Mouse (Mus musculus) embryonic facial prominence, embryonic 15.5 days (tissue): ENCODE measurements at regions not wholly inside any gene's neighbourhood (a gene's known extent, or its start where the extent isn't known, plus 50 kb on each side); places are given as distances from the start of the nearest gene placed in this dataset.
A peak's percentile ranks its signal among the peaks of the same experiment; 100 is the strongest.

ENCODE experiments used
- ATAC-seq: fragments of 200-750 bp; cut with Nextera tagmentation; 2 replicates; pipeline ENCODE4 v1.8.0; 2017; ENCODE audit warnings: low read depth, moderate TSS enrichment; ENCODE audit not compliant: insufficient number of reproducible peaks, low FRiP score, low TSS enrichment
- H3K27ac ChIP-seq: fragments of 300-500 bp; sonication (generic); replicated peaks from 2 replicates; pipeline ENCODE4 v1.5.1; 2015; ENCODE audit warnings: mild to moderate bottlenecking, inconsistent platforms
- H3K27me3 ChIP-seq: fragments of 300-500 bp; sonication (generic); 2 replicates; pipeline ENCODE4 v1.6.1; 2015; ENCODE audit warnings: inconsistent platforms
- H3K36me3 ChIP-seq: fragments of 300-500 bp; sonication (generic); 2 replicates; pipeline ENCODE4 v1.6.1; 2015; ENCODE audit warnings: mild to moderate bottlenecking, inconsistent platforms
- H3K4me1 ChIP-seq: fragments of 300-500 bp; sonication (generic); 2 replicates; pipeline ENCODE4 v1.6.1; 2015; ENCODE audit warnings: inconsistent platforms
- H3K4me2 ChIP-seq: fragments of 300-500 bp; sonication (generic); replicated peaks from 2 replicates; pipeline ENCODE4 v1.6.1; 2015; ENCODE audit warnings: mild to moderate bottlenecking, inconsistent platforms
- H3K4me3 ChIP-seq: fragments of 300-500 bp; sonication (generic); replicated peaks from 2 replicates; pipeline ENCODE4 v1.5.1; 2015; ENCODE audit warnings: mild to moderate bottlenecking, inconsistent platforms
- H3K9ac ChIP-seq: fragments of 300-500 bp; sonication (generic); 2 replicates; pipeline ENCODE4 v1.6.1; 2015; ENCODE audit warnings: inconsistent platforms
- H3K9me3 ChIP-seq: fragments of 300-500 bp; sonication (generic); replicated peaks from 2 replicates; pipeline ENCODE4 v1.6.1; 2016; ENCODE audit warnings: inconsistent platforms
- WGBS: fragments of 180-500 bp; shearing (Covaris S2); methylation state at CpG from one replicate; pipeline ENCODE4 v1.1.7; 2015; 5-methylcytosine and 5-hydroxymethylcytosine counted together

DNA sequence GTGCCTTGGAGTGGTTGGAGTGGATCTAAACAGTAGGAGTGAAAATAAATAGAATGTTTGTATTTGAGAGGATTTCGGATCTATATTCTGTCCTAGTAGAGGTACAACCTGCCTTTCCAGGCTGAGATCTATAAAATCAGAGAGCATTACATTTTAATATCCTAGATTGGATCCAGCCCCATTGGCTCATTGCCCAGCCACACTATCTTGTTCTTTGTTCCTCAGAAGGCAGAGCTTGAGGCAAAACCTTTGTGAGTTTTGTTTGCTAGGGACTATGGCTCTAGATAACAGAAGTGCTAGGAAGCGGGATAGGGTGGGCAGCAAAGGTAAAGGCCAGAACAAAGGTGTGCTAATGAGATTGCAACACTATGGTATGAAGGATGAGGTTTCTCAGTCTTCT lies 78.7 kb upstream of the Cntln start:
- H3K4me1 ChIP-seq: no peaks in the 10 kb centered on the region
- ATAC-seq: no peak
- H3K36me3 ChIP-seq: no peaks in the 10 kb centered on the region
- H3K4me3 ChIP-seq: no peak overlapping the region
- no peaks in the 10 kb centered on the region for H3K9me3 ChIP-seq
- H3K4me2 ChIP-seq: no peak overlapping the region
- no peaks in the 10 kb centered on the region for H3K27me3 ChIP-seq
- WGBS: 70% methylated on average over 2 of the region's 2 CpGs
- H3K27ac ChIP-seq: no peak overlapping the region
- no peak overlapping the region for H3K9ac ChIP-seq

DNA sequence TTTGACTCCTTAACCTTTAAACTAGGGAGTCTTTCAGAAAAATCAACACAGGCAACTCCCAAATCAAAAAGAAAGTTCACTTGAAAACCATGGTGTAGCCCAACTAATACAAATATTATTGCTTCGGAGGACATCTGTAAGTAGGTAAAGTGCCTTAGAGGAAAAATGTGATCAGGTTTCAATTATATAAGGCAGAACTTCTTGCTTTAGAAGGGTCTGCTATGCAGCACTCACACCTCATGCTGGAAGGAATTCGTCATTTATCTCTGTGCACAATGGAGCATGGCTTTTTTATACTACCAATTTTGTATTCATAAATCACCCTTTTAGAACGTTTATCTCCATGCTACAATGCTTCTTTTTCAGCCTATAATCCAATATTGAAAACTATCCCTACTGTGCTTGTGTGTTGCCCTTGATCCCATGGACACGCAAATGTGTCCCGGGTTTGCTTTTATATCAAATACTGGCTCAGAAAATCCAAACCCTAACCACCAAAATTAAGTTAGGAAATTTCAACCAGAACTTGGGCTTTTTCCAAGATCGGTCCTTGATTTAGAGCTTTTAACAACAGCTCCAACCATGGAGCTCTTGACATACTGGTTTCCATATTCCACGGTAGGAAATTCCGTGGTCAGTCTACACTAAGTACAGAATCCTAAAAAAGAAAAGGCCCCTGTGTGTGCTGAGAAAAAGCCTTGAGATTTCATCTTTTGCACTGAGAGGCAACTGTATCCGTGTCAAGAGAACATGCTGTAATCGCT lies 90.8 kb upstream of the Cntln start:
- Histone ChIP-seq H3K9ac (no peak overlapping the region), H3K4me2 (no peak overlapping the region), H3K36me3 (no peaks in the 10 kb centered on the region), H3K9me3 (no peaks in the 10 kb centered on the region), H3K4me3 (no peak overlapping the region), H3K27me3 (no peaks in the 10 kb centered on the region), H3K27ac (no peak overlapping the region), H3K4me1 (no peaks in the 10 kb centered on the region)
- ATAC-seq: no peak
- 48% methylated on average over 10 of the region's 10 CpGs for WGBS

DNA sequence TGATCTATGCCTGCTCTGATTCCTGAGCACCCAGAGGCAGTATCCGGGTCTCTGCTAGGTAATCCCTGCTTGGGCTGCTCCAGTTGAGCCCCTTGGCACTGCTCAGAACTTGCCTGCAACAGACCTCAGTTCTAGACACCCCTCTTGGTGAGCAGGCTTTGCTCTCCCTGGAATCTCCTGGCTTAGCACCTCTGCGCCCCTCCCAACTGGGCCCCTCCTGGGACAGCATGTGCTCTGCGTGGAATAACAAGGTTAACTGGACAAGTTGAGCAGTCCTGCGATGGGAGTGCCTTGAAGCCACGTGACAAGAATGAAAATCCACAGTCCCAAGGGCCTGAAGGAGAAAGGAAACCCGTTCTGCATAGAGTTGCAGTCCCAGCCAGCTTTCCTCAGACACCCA lies 97.5 kb upstream of the Cntln start:
- peak overlapping the region; percentile 18; the same call in 1 of the 2 replicates for H3K27ac ChIP-seq
- H3K4me2 ChIP-seq: no peak overlapping the region
- no peak overlapping the region for H3K4me3 ChIP-seq
- H3K27me3 ChIP-seq: no peaks in the 10 kb centered on the region
- no peaks in the 10 kb centered on the region for H3K36me3 ChIP-seq
- 41% methylated on average over 6 of the region's 6 CpGs for WGBS
- H3K9me3 ChIP-seq: no peaks in the 10 kb centered on the region
- H3K4me1 ChIP-seq: peaks cover 11% of the 10 kb centered on the region
- H3K9ac ChIP-seq: no peak overlapping the region
- ATAC-seq: no peak

DNA sequence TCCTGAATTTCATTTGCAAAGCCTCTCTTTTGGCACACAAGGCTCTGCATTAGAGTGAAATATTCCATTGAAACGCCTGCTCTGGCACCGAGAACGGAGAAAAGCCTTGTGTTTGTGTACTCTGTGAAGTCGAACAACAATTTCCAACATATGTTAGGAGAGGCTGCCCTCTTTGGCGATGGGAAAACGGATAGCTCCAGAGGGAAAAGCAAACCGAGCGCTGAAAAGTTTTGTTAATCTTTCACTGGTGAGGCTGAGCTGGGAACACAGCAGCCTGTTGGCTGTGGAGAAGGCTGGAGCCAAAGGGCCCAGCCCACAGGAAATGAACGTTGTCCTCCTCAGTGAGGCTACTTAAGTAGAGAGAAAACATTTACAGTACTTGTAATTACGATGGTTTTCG lies 93.1 kb upstream of the Bnc2 start:
- Histone ChIP-seq H3K4me2 (peak overlapping the region; percentile 35), H3K27ac (peak overlapping the region; percentile 35; the same call in 1 of the 2 replicates), H3K4me3 (0 out of 2 replicates have a peak overlapping the region, but pooled peaks have one; percentile 2), H3K36me3 (no peaks in the 10 kb centered on the region), H3K4me1 (peaks cover 12% of the 10 kb centered on the region), H3K9ac (no peak overlapping the region), H3K27me3 (0 out of 2 replicates have a peak, but pooled peaks cover 8% of the 10 kb centered on the region), H3K9me3 (no peaks in the 10 kb centered on the region)
- peak; percentile 67 for ATAC-seq
- 20% methylated on average over 11 of the region's 11 CpGs for WGBS

DNA sequence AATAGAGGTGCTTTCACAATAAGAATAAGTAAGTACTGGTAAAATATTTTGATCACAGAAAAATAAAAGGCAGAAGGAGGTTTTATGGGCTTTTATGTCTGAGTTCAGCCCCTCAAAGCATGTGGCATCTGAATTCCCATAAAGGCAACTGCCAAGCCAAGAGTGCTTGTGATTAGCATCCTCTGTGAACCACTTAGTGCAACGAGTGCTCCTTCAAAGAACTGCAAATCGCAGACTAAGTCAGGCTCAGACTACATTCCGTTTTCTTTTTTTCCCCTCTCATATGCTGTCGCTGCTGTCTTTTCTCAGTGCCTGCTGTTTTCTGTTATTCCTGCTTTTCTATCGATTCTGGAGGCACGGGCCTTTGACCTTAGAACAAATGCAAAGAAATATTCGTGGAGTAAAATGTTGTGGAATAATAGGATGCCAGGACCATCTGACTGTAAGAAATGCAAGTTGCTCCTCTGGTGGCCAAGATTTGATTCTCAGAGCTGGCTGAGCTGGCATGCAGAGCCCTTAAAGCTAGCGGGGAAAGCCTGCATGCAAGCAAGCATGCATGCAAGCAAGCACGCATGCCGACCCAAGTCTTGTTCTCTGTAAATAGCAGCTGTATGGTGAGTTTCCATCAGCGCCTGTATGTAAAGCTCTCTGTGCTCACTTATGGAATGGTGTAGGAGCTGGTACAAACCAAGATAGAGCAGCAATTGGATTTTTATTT lies 91.8 kb upstream of the Bnc2 start:
- Histone ChIP-seq H3K4me1 (peaks cover 12% of the 10 kb centered on the region), H3K36me3 (no peaks in the 10 kb centered on the region), H3K4me2 (no peak overlapping the region), H3K27me3 (0 out of 2 replicates have a peak, but pooled peaks cover 5% of the 10 kb centered on the region), H3K9ac (no peak overlapping the region), H3K4me3 (no peak overlapping the region), H3K27ac (no peak overlapping the region), H3K9me3 (no peaks in the 10 kb centered on the region)
- ATAC-seq: no peak
- 40% methylated on average over 11 of the region's 11 CpGs for WGBS

DNA sequence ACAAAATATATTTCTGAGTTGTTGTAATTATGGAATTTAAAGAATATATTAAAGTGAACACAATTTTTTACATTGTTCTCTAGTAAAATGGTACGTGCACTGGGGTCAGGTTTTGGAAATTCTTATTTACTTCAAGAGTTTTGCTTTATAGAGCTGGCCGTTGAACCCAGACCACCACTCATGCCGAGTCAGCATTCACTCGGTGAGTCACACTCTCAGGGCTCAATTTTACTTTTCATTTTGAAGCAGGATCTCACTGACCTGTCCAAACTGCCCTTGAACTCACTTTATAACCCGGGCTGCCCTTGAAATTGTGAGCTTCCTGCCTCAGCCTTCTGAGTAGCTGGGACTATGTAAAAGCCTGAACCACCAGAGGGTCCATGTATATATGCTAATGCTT lies 82.1 kb upstream of the Bnc2 start:
- Histone ChIP-seq H3K4me3 (no peak overlapping the region), H3K4me1 (peaks cover 6% of the 10 kb centered on the region; the same call in 1 of the 2 replicates), H3K36me3 (no peaks in the 10 kb centered on the region), H3K9me3 (no peaks in the 10 kb centered on the region), H3K9ac (no peak overlapping the region), H3K27ac (no peak overlapping the region), H3K4me2 (no peak overlapping the region), H3K27me3 (no peaks in the 10 kb centered on the region)
- ATAC-seq: no peak
- 90% methylated on average over 5 of the region's 5 CpGs for WGBS

DNA sequence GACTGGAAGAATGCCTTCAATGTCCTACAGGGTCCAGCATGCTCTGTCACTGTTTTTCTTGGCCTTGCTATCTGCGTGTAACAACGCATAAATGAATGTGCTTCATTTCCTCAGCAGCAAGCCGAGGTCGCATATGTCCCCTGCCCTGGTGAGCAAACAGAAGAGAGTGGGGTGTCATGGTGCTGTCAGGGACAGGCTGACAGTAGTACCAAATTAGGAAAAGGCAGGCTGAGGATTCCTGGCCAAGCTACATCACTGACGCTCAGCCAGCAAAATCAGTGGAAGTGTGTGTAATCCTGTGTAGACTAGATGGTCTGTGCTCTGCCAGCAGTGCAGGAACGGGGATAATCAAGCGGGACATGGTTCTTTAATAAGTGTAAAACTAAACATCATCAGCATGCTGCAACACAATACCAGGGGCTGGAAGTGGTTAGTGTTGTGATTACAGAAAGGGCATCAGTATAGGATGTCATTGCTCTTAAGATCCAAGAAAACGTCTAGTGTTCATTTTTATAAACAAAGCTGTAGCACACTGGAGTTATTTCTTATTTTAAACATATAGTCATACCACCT lies 77.6 kb upstream of the Bnc2 start:
- WGBS: 46% methylated on average over 8 of the region's 8 CpGs
- Histone ChIP-seq H3K4me3 (no peak overlapping the region), H3K9ac (no peak overlapping the region), H3K27ac (no peak overlapping the region), H3K4me2 (no peak overlapping the region), H3K36me3 (no peaks in the 10 kb centered on the region), H3K27me3 (no peaks in the 10 kb centered on the region), H3K9me3 (no peaks in the 10 kb centered on the region), H3K4me1 (peaks cover 6% of the 10 kb centered on the region; the same call in 1 of the 2 replicates)
- no peak for ATAC-seq

DNA sequence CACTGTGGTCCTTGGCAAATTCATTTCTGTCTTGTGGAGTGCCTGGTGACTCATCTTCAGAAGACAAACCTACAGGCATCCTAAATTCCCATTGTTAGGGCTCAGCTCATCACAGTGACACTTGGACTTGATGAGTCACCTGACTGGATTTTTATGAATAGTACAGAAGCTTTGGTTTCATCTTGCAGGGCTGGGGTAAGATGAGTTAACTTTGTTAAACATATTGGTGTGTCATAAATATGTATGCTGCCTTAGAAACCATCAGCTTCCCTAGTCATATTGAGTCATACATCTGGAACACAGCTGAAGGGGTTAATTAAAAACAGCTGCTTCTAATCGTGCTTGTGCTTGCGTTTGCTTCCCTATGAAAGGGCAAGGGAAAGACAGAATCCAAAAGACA lies 66.2 kb upstream of the Bnc2 start:
- no peaks in the 10 kb centered on the region for H3K9me3 ChIP-seq
- H3K27ac ChIP-seq: no peak overlapping the region; the same call in 1 of the 2 replicates
- H3K27me3 ChIP-seq: no peaks in the 10 kb centered on the region
- WGBS: 13% methylated on average over 2 of the region's 2 CpGs
- H3K4me3 ChIP-seq: no peak overlapping the region
- H3K4me1 ChIP-seq: peaks cover 8% of the 10 kb centered on the region; the same call in 1 of the 2 replicates
- H3K4me2 ChIP-seq: no peak overlapping the region
- H3K36me3 ChIP-seq: no peaks in the 10 kb centered on the region
- ATAC-seq: 0 out of 2 replicates have a peak, but pooled peaks have one; percentile 19
- no peak overlapping the region for H3K9ac ChIP-seq

DNA sequence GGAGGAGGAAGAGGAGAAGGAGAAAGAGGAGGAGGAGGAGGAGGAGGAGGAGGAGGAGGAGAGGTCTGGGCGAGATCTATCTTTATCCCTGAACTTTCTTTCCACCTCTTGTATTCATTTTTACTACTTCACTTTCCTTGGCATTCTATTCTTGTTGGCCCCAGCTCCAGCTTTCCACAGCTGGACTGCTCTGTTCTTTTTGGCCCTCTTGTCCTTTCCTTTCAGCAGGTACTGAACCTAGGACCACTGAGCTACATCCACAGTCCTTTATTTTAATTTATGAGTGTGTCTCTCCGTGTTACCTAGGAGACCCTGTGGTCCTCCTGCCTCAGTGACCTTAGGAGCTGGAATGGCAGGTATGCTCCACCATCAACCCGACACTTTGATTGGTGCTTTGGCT lies 65.7 kb upstream of the Bnc2 start:
- peaks cover 8% of the 10 kb centered on the region; the same call in 1 of the 2 replicates for H3K4me1 ChIP-seq
- no peaks in the 10 kb centered on the region for H3K27me3 ChIP-seq
- no peaks in the 10 kb centered on the region for H3K9me3 ChIP-seq
- H3K9ac ChIP-seq: no peak overlapping the region
- no peak overlapping the region for H3K4me3 ChIP-seq
- H3K27ac ChIP-seq: no peak overlapping the region; the same call in 1 of the 2 replicates
- 55% methylated on average over 3 of the region's 3 CpGs for WGBS
- H3K4me2 ChIP-seq: no peak overlapping the region
- no peak for ATAC-seq
- no peaks in the 10 kb centered on the region for H3K36me3 ChIP-seq
